Mouse (Mus musculus): ENCODE data around the gene Pex3.

DNA sequence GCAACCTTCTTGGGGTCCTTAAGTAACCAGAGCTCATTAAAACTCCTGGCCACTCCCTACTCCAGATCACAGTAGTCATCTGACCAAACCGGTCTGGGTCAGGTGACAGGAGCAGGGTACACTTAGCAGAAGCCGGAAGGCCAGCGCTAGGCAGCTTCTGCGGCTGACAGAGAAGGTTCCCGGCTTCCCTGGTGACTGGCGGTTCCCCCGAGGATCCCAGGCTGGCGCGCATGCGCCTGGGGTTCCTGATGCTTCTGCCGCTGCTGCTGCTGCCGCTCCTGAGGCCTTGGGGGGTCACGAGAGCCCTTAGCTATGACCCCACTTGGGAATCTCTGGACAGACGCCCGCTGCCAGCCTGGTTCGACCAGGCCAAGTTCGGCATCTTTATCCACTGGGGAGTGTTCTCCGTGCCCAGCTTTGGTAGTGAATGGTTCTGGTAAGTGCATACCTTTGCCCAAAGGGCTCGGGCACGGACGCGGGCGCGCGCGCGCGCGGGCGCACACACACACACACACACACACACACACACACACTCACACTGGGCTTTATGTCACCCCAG is 51.9 kb downstream of the Pex3 start:
- TF ChIP-seq POLR2A (IDR thresholded peaks at IDR 0.05; ENCODE audit: extremely low read depth, insufficient read depth, low read length) (no peak), CTCF (IDR thresholded peaks at IDR 0.05; ENCODE audit: low read depth, low read length) (no peak)

Measured in liver, adult 2 months (tissue).